Mouse (Mus musculus): ENCODE measurements around the gene Mlxip.

- TF ChIP-seq CTCF (IDR thresholded peaks at IDR 0.05; ENCODE audit: low read depth) (no peak), EP300 (IDR thresholded peaks at IDR 0.05; ENCODE audit: low read depth) (no peak)
Observed at GRCm38 (mm10) chr5:123473817-123474216, 79.2 kb downstream of the Mlxip start.
